Mouse (Mus musculus) liver, adult 2 months (tissue): ENCODE data around the gene Gstm5. TPM values are rescaled to one million over a fixed set of nuclear protein-coding genes. Genes with fewer than 3 reads are reported as not detected.
A peak's percentile ranks its signal among the peaks of the same experiment; 100 is the strongest.

Source experiments
- DNase-seq: peaks from one replicate; pipeline ENCODE4 v3.0.0-alpha.2; 2011; ENCODE audit warnings: low read depth, low spot score; ENCODE audit errors: extremely low read depth
- H3K27ac ChIP-seq: fragments of 200-500 bp; replicated peaks from 2 replicates; pipeline ENCODE4 v1.5.1; 2012; ENCODE audit warnings: low read depth, mild to moderate bottlenecking, control low read depth, inconsistent platforms, low read length; ENCODE audit not compliant: insufficient read depth
- H3K27me3 ChIP-seq: fragments of 200-500 bp; 2 replicates; pipeline ENCODE4 v1.6.1; 2012; ENCODE audit warnings: mild to moderate bottlenecking, moderate library complexity, low read length, inconsistent platforms; ENCODE audit not compliant: control insufficient read depth, insufficient read depth
- H3K36me3 ChIP-seq: fragments of 200-500 bp; 2 replicates; pipeline ENCODE4 v1.6.1; 2012; ENCODE audit warnings: low read length, inconsistent platforms; ENCODE audit not compliant: control insufficient read depth, insufficient read depth
- H3K4me1 ChIP-seq: fragments of 200-500 bp; 2 replicates; pipeline ENCODE4 v1.6.1; 2011; ENCODE audit warnings: low read length; ENCODE audit not compliant: control insufficient read depth, insufficient read depth
- H3K4me3 ChIP-seq: fragments of 200-500 bp; 2 replicates; pipeline ENCODE4 v1.5.1; 2011; ENCODE audit warnings: low read depth, mild to moderate bottlenecking, control low read depth, low read length, moderate library complexity; ENCODE audit not compliant: insufficient read depth
- H3K79me2 ChIP-seq: fragments of 200-500 bp; 2 replicates; pipeline ENCODE4 v1.6.1; 2012; ENCODE audit warnings: inconsistent platforms, mild to moderate bottlenecking, low read length, moderate library complexity; ENCODE audit not compliant: control insufficient read depth, insufficient read depth
- H3K9ac ChIP-seq: fragments of 200-500 bp; 2 replicates; pipeline ENCODE4 v1.6.1; 2012; ENCODE audit warnings: low read depth, mild to moderate bottlenecking, control low read depth, inconsistent platforms, low read length
- CTCF ChIP-seq: fragments of 200-500 bp; IDR thresholded peaks from 2 replicates; pipeline ENCODE4 v1.5.1; 2011; ENCODE audit warnings: low read depth, low read length, control low read depth
- POLR2A ChIP-seq: fragments of 200-500 bp; IDR thresholded peaks from 2 replicates; pipeline ENCODE4 v1.6.1; 2011; ENCODE audit warnings: low read length, control low read depth; ENCODE audit not compliant: insufficient read depth; ENCODE audit errors: extremely low read depth
- WGBS: fragments of 180-500 bp; shearing (Covaris S2); methylation state at CpG from one replicate; pipeline ENCODE4 v1.1.7; 2018; 5-methylcytosine and 5-hydroxymethylcytosine counted together
- polyA plus RNA-seq: library from polyadenylated mRNA; depleted of rRNA; stranded (reverse); fragments of >200 nt; gene quantifications from 2 replicates; pipeline ENCODE4 v1.2.3, GENCODE M21; 2012
- total RNA-seq: library from RNA; depleted of rRNA; stranded (reverse); fragments of >200 nt; gene quantifications from 2 replicates; pipeline ENCODE4 v1.2.3, GENCODE M21; 2014

Gstm5 gene
- total and polyA plus RNA-seq, 2 experiments = 12.5 to 21.8 TPM

DNA sequence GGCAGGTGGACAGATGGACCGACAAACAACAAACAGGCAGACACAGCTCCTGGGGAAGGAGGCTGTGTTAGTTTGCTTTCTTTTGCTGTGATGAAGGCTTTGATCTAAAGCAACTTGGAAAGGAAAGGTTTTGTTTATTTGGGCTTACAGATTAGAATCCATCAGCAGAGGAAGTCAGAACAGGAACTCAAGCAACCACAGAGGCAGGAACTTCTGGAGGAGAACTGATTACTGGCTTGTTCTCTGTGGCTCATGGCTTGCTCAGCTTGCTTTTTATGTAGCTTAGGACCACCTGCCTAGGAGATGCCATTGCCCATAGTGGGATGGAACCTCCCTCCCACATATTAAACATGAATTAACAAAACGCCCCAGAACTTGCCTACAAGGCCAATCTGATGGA is 33.1 kb upstream of the Gstm5 start:
- TF ChIP-seq POLR2A (no peak), CTCF (no peak)
- H3K27me3 ChIP-seq = no peaks in the 10 kb centered on the region
- 75% methylated on average over 2 of the region's 2 CpGs for WGBS
- DNase-seq = no peak
- no peaks in the 10 kb centered on the region for H3K36me3 ChIP-seq
- no peak overlapping the region for H3K9ac ChIP-seq
- peaks cover 19% of the 10 kb centered on the region for H3K4me1 ChIP-seq
- no peak overlapping the region for H3K27ac ChIP-seq
- H3K4me3 ChIP-seq = no peak overlapping the region
- H3K79me2 ChIP-seq = no peaks in the 10 kb centered on the region

DNA sequence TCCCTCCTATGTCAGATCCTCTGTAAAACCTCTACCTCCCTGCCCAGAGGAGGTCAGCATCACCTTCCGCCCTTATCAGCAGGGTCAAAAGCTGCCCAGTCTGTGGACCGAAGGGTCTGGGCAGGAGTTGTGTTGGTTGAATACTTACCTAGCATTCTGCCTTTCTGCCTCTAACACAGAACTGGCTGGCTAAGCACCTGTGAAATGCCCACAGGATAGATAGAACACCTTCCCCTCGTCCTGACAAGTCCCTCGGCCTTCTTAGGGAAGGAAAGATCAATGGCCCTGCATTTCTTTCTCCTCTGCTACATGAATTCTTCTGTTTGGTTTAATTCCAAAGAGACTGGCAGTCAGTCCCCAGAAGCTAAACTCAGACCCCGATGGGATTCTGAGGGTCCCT is 32.1 kb upstream of the Gstm5 start:
- Histone ChIP-seq H3K4me3 (no peak overlapping the region), H3K9ac (no peak overlapping the region), H3K27ac (no peak overlapping the region), H3K36me3 (no peaks in the 10 kb centered on the region), H3K27me3 (no peaks in the 10 kb centered on the region), H3K4me1 (peaks cover 17% of the 10 kb centered on the region), H3K79me2 (no peaks in the 10 kb centered on the region)
- no peak for DNase-seq
- 90% methylated on average over 5 of the region's 5 CpGs for WGBS
- TF ChIP-seq POLR2A = no peak
- no peak for TF ChIP-seq CTCF

DNA sequence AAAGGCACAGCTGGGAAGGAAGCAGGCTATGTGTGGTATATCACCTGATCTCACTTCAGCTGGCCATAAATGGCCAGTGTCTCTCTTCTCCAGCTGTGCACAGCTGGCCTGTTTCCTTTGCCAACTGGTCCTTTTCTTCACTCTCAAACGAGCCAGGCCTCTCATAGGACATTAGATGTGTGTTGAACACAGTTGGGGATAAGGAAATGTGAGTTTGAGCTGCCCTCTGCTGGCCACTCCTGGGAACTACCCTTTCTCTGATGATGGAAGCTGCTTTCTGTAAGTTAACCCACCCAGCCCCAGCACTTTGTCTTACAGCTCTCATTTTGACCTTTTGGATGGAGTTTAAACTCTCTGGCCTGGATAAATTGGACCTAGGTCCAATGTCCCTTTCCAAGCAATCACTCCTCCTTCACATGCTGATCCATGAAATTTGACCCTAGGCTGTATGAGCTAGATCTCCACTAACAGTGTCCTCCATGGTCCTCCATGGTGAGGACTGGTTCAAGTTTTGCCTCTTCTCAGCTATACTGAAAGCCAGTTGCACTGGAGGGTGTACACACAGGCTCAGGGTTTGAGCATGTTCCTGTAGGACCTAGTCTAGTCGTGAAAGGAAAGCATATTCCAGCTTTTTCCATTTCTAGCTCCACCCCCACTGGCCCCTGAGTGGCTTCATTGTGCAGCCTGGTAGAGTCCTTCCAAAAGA is 31.6 kb upstream of the Gstm5 start:
- TF ChIP-seq POLR2A (no peak), CTCF (peak; percentile 74)
- H3K27ac ChIP-seq = peak overlapping the region; percentile 77
- WGBS = 5% methylated on average over 2 of the region's 2 CpGs
- no peak overlapping the region for H3K9ac ChIP-seq
- H3K27me3 ChIP-seq = no peaks in the 10 kb centered on the region
- peaks cover 17% of the 10 kb centered on the region for H3K4me1 ChIP-seq
- no peak overlapping the region for H3K4me3 ChIP-seq
- H3K36me3 ChIP-seq = no peaks in the 10 kb centered on the region
- DNase-seq = peak; percentile 82
- no peaks in the 10 kb centered on the region for H3K79me2 ChIP-seq

DNA sequence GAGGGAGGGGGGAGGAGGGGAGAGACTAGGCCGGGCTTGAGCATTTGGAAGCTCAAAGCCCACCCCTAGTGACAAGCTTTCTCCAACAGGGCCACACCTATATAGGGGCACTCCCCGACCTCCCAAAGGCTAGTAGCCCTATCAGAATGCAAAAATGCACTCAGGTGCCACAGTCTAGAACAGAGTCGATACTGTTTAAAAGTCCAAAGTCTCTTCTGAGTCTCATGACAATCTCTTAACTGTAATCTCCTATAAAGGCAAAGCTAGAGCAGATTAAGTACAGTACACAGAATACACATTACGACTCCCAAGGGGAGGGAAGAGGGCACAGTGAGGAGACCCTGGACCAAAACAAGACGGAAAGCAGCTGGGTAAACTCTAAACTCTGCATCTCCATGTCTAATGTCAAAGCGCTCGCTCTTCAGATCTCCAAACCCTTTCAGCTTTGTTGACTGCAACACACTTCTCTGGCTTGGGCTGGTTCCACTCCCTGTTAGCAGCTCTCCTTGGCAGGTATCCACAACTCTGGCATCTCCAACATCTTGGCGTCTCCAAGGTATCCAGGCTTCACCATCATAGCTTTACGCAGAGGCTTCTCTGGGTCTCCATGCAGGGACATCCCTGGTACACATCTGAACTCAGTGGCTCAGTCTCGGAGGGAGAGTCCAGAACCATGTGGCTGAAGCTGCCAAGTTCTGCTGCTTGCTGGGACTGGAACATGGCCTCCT is 30.1 kb upstream of the Gstm5 start:
- peak overlapping the region; percentile 45; the same call in 1 of the 2 replicates for H3K9ac ChIP-seq
- peak; percentile 87 for DNase-seq
- H3K4me3 ChIP-seq = no peak overlapping the region
- no peaks in the 10 kb centered on the region for H3K27me3 ChIP-seq
- WGBS = 18% methylated on average over 10 of the region's 10 CpGs
- TF ChIP-seq POLR2A (no peak), CTCF (no peak)
- no peaks in the 10 kb centered on the region for H3K79me2 ChIP-seq
- H3K27ac ChIP-seq = peak overlapping the region; percentile 77
- H3K4me1 ChIP-seq = peaks cover 17% of the 10 kb centered on the region
- no peaks in the 10 kb centered on the region for H3K36me3 ChIP-seq

DNA sequence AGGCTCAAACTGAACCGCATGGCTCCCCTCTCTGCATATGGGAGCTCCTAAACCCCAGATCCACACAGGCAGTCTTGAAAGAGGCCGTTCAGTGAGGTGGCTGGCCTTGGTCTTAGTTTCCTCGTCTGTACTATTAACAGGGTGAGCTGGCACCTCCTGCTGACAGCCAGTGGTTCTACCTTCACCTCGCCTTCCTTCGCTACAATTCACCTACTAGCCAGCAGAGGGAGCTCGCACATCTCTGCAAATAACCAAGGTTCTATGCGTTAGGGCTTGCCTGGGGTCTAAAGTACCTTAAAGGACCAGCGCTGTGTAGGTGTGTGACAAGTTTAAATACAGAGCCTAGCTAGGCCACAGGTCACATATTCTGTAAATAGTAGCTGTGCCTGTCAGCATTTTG is 28.5 kb upstream of the Gstm5 start:
- Histone ChIP-seq H3K4me3 (no peak overlapping the region), H3K9ac (no peak overlapping the region), H3K79me2 (no peaks in the 10 kb centered on the region), H3K27me3 (no peaks in the 10 kb centered on the region), H3K27ac (no peak overlapping the region), H3K4me1 (peaks cover 17% of the 10 kb centered on the region), H3K36me3 (no peaks in the 10 kb centered on the region)
- peak; percentile 78 for DNase-seq
- 4% methylated on average over 8 of the region's 8 CpGs for WGBS
- TF ChIP-seq POLR2A = no peak
- peak; percentile 97 for TF ChIP-seq CTCF

DNA sequence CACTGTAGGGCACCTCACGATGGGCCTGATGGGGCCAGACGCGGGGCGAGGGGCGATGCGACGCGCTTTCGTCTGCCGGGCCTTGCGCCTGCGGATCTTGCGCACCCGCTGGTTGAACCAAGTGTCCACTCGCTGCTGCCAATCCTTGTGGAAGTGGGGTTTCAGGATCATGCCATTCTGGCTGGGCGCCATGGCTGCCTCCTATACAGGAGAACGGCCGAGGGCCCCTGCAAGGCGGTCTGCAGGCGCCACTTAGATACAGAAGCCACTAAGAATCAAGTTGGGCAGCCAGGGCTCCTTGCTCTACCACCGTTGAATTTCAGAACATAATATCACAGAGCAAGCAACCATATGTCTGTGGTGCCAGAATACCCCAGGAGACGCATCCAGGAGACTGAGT is 27.2 kb upstream of the Gstm5 start:
- no peak overlapping the region for H3K27ac ChIP-seq
- WGBS = 96% methylated on average over 22 of the region's 22 CpGs
- no peak overlapping the region for H3K4me3 ChIP-seq
- no peak for TF ChIP-seq POLR2A
- TF ChIP-seq CTCF = no peak
- no peak overlapping the region for H3K9ac ChIP-seq
- H3K4me1 ChIP-seq = peaks cover 17% of the 10 kb centered on the region
- H3K36me3 ChIP-seq = no peaks in the 10 kb centered on the region
- H3K27me3 ChIP-seq = no peaks in the 10 kb centered on the region
- H3K79me2 ChIP-seq = no peaks in the 10 kb centered on the region
- DNase-seq = no peak
